Mouse (Mus musculus): ENCODE results near the gene Ralgapa1. TPM values are rescaled to one million over a fixed set of nuclear protein-coding genes. Genes with fewer than 3 reads are reported as not detected.

Gene Ralgapa1
- total and polyA plus RNA-seq, 2 experiments from 2014 or later = 18.8 to 146 TPM

GRCm38 (mm10) chr12:55566837-55567236 is 254.1 kb downstream of the Ralgapa1 start:
- no peaks in the 10 kb centered on the region for H3K36me3 ChIP-seq (ENCODE audit: insufficient read depth, low read length)
- H3K9me3 ChIP-seq (ENCODE audit: low read length) = no peaks in the 10 kb centered on the region
- H3K9ac ChIP-seq (replicated peaks; ENCODE audit: low read length, poor library complexity, severe bottlenecking) = no peak overlapping the region
- H3K27me3 ChIP-seq (ENCODE audit: insufficient read depth, low read length) = no peaks in the 10 kb centered on the region
- H3K4me3 ChIP-seq (ENCODE audit: low read depth, low read length) = no peak overlapping the region
- no peak for ATAC-seq (ENCODE audit: low FRiP score)
- H3K4me1 ChIP-seq (ENCODE audit: insufficient read depth, low read length) = no peaks in the 10 kb centered on the region
- WGBS = 75% methylated on average over 5 of the region's 5 CpGs
- no peak overlapping the region for H3K4me2 ChIP-seq (ENCODE audit: low read depth, low read length, poor library complexity, severe bottlenecking)
- DNase-seq (ENCODE audit: low spot score) = no peak
- H3K27ac ChIP-seq (ENCODE audit: low read depth, low read length) = no peak overlapping the region
- no peak for TF ChIP-seq CTCF (IDR thresholded peaks at IDR 0.05)

GRCm38 (mm10) chr12:55565867-55566266 is 255.1 kb downstream of the Ralgapa1 start:
- H3K27ac ChIP-seq (ENCODE audit: low read depth, low read length) = no peak overlapping the region
- H3K9ac ChIP-seq (replicated peaks; ENCODE audit: low read length, poor library complexity, severe bottlenecking) = no peak overlapping the region
- WGBS = 77% methylated on average over 9 of the region's 9 CpGs
- H3K4me3 ChIP-seq (ENCODE audit: low read depth, low read length) = no peak overlapping the region
- H3K27me3 ChIP-seq (ENCODE audit: insufficient read depth, low read length) = no peaks in the 10 kb centered on the region
- H3K4me2 ChIP-seq (ENCODE audit: low read depth, low read length, poor library complexity, severe bottlenecking) = no peak overlapping the region
- H3K9me3 ChIP-seq (ENCODE audit: low read length) = no peaks in the 10 kb centered on the region
- DNase-seq (ENCODE audit: low spot score) (no peak), ATAC-seq (ENCODE audit: low FRiP score) (no peak)
- no peaks in the 10 kb centered on the region for H3K36me3 ChIP-seq (ENCODE audit: insufficient read depth, low read length)
- H3K4me1 ChIP-seq (ENCODE audit: insufficient read depth, low read length) = no peaks in the 10 kb centered on the region
- TF ChIP-seq CTCF (IDR thresholded peaks at IDR 0.05) = 0 out of 2 replicates have a peak, but pooled peaks have one; percentile 14

DNA sequence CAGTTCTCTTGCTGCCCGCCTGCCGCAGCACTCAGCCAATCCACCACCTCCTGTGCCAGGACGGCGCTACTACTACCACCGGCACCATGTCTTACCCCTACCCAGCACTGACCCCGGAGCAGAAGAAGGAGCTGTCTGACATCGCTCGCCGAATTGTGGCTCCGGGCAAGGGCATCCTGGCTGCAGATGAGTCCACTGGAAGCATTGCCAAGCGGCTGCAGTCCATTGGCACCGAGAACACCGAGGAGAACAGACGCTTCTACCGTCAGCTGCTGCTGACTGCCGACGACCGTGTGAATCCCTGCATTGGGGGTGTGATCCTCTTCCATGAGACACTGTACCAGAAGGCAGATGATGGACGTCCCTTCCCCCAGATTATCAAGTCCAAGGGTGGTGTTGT is 255.8 kb downstream of the Ralgapa1 start, which contains the start of gene Aldoart2:
Aldoart2 (plus strand) TSS at position 34 of the 400 bp plus-strand sequence.
- no peak within 1 kb of the TSS for H3K4me2 ChIP-seq (ENCODE audit: low read depth, low read length, poor library complexity, severe bottlenecking)
- H3K27ac ChIP-seq (ENCODE audit: low read depth, low read length) = no peak within 1 kb of the TSS
- 97% methylated on average over 19 of the region's 19 CpGs for WGBS
- ATAC-seq (ENCODE audit: low FRiP score) = no peak
- no peaks in the 10 kb centered on the region for H3K36me3 ChIP-seq (ENCODE audit: insufficient read depth, low read length)
- H3K9ac ChIP-seq (replicated peaks; ENCODE audit: low read length, poor library complexity, severe bottlenecking) = no peak within 1 kb of the TSS
- H3K4me3 ChIP-seq (ENCODE audit: low read depth, low read length) = no peak within 1 kb of the TSS
- peaks cover 3% of the 10 kb centered on the region; the same call in 1 of the 2 replicates for H3K4me1 ChIP-seq (ENCODE audit: insufficient read depth, low read length)
- no peaks in the 10 kb centered on the region for H3K27me3 ChIP-seq (ENCODE audit: insufficient read depth, low read length)
- DNase-seq (ENCODE audit: low spot score) = no peak
- no peak for TF ChIP-seq CTCF (IDR thresholded peaks at IDR 0.05)
- H3K9me3 ChIP-seq (ENCODE audit: low read length) = no peaks in the 10 kb centered on the region

- Histone ChIP-seq H3K9me3 (ENCODE audit: low read length) (no peaks in the 10 kb centered on the region), H3K9ac (replicated peaks; ENCODE audit: low read length, poor library complexity, severe bottlenecking) (no peak overlapping the region), H3K4me3 (ENCODE audit: low read depth, low read length) (no peak overlapping the region), H3K36me3 (ENCODE audit: insufficient read depth, low read length) (no peaks in the 10 kb centered on the region), H3K4me2 (ENCODE audit: low read depth, low read length, poor library complexity, severe bottlenecking) (no peak overlapping the region), H3K27ac (ENCODE audit: low read depth, low read length) (no peak overlapping the region), H3K4me1 (ENCODE audit: insufficient read depth, low read length) (peaks cover 6% of the 10 kb centered on the region; the same call in 1 of the 2 replicates), H3K27me3 (ENCODE audit: insufficient read depth, low read length) (no peaks in the 10 kb centered on the region)
- WGBS = 89% methylated on average over 9 of the region's 9 CpGs
- peak; percentile 6; the same call in 1 of the 2 replicates for TF ChIP-seq CTCF (IDR thresholded peaks at IDR 0.05)
- DNase-seq (ENCODE audit: low spot score) = no peak
- ATAC-seq (ENCODE audit: low FRiP score) = no peak
Observed at GRCm38 (mm10) chr12:55564187-55564963, 256.6 kb downstream of the Ralgapa1 start.

DNA sequence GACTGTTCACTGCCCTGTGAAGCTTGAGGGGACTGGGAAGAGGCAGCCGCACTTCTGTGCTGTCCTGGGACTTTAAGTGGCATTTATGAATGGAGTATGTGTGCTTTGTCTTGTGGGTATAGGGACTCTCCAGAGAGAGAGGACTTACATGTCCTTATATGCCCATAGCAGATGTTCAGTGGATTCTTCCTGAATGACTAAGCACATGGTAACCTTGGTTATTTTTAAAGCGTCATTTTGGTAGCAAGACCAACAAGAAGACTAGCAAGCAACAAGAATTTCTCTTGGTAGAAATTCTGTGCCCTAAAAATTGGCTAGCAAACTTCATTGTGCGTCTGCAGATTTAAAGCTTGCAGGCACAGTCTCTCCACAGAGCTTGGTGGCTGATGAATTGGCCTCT is 257.2 kb downstream of the Ralgapa1 start:
- Histone ChIP-seq H3K9me3 (ENCODE audit: low read length) (no peaks in the 10 kb centered on the region), H3K9ac (replicated peaks; ENCODE audit: low read length, poor library complexity, severe bottlenecking) (no peak overlapping the region), H3K27ac (ENCODE audit: low read depth, low read length) (no peak overlapping the region), H3K27me3 (ENCODE audit: insufficient read depth, low read length) (no peaks in the 10 kb centered on the region), H3K4me2 (ENCODE audit: low read depth, low read length, poor library complexity, severe bottlenecking) (no peak overlapping the region), H3K36me3 (ENCODE audit: insufficient read depth, low read length) (no peaks in the 10 kb centered on the region), H3K4me1 (ENCODE audit: insufficient read depth, low read length) (peaks cover 6% of the 10 kb centered on the region; the same call in 1 of the 2 replicates), H3K4me3 (ENCODE audit: low read depth, low read length) (no peak overlapping the region)
- no peak for ATAC-seq (ENCODE audit: low FRiP score)
- WGBS = 96% methylated on average over 3 of the region's 3 CpGs
- TF ChIP-seq CTCF (IDR thresholded peaks at IDR 0.05) = no peak
- DNase-seq (ENCODE audit: low spot score) = no peak

DNA sequence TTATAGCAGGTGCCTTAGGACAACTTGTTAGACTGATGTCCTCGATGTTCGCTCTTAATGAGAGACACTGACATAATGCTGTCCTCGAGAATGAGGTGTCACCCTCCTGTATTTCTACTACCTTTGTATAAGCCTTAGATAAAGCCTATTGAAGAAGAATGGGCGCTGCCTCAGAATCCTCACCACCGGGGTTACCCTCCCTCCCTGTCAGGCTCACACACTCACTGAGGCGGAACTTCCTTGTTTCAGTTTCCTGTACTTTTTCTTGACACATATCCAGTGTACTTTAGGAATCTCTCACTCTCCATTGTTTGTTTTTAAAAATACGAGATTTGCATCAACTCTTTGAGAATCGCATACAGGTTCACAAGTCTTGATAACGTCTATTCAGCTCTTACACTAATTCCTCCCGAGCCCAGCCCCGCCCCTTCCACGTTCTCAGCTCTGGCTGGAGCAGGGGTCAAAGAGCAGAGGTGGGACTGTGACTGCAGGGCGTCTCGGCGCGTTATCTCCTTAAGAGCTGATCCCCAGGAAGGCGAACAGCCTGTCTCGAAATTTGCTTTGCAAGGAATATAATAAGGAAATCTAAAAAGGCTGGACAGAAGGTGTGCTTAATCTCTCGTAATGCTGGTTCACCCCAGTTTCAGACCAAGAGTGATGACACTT is 260.8 kb downstream of the Ralgapa1 start:
- WGBS = 7% methylated on average over 19 of the region's 19 CpGs
- TF ChIP-seq CTCF (IDR thresholded peaks at IDR 0.05) = no peak

More for the DNA sequence above, 260.8 kb downstream of the Ralgapa1 start:
- Histone ChIP-seq H3K9ac (replicated peaks; ENCODE audit: low read length, poor library complexity, severe bottlenecking) (peak overlapping the region; percentile 39), H3K27ac (ENCODE audit: low read depth, low read length) (no peak overlapping the region), H3K4me2 (ENCODE audit: low read depth, low read length, poor library complexity, severe bottlenecking) (peak overlapping the region; percentile 60), H3K9me3 (ENCODE audit: low read length) (no peaks in the 10 kb centered on the region), H3K27me3 (ENCODE audit: insufficient read depth, low read length) (no peaks in the 10 kb centered on the region), H3K36me3 (ENCODE audit: insufficient read depth, low read length) (no peaks in the 10 kb centered on the region), H3K4me1 (ENCODE audit: insufficient read depth, low read length) (peaks cover 6% of the 10 kb centered on the region; the same call in 1 of the 2 replicates), H3K4me3 (ENCODE audit: low read depth, low read length) (peak overlapping the region; percentile 36)
- DNase-seq (ENCODE audit: low spot score) (no peak), ATAC-seq (ENCODE audit: low FRiP score) (no peak)
